Mouse (Mus musculus) CH12.LX (cell line): Measurements from ENCODE around the gene Rps19bp1. TPM values are rescaled to one million over a fixed set of nuclear protein-coding genes. Genes with fewer than 3 reads are reported as not detected.
A peak's percentile ranks its signal among the peaks of the same experiment; 100 is the strongest.

Source experiments
- DNase-seq: peaks from one replicate; pipeline ENCODE4 v3.0.0-alpha.2; 2013; ENCODE audit errors: extremely low read depth
- H3K27ac ChIP-seq: 2 replicates; pipeline ENCODE4 v1.5.1; 2012; ENCODE audit warnings: low read depth, mild to moderate bottlenecking, control low read depth, moderate library complexity; ENCODE audit not compliant: insufficient read depth
- H3K27me3 ChIP-seq: replicated peaks from 2 replicates; pipeline ENCODE3; 2012; ENCODE audit warnings: inconsistent platforms
- H3K36me3 ChIP-seq, 2 experiments: replicated peaks in 1 of 2; 2 replicates each; pipeline versions ENCODE3 to v1.6.1; 2012; ENCODE audit warnings: inconsistent platforms in 1 of 2, low read length in 1 of 2, mild to moderate bottlenecking in 1 of 2, mixed read lengths in 1 of 2, moderate library complexity in 1 of 2; ENCODE audit not compliant: control insufficient read depth in 1 of 2, insufficient read depth in 1 of 2
- H3K4me1 ChIP-seq, 2 experiments: 2 replicates each; pipeline ENCODE4 v1.6.1; 2012; ENCODE audit warnings: inconsistent platforms in 1 of 2, moderate library complexity in 1 of 2; ENCODE audit not compliant: insufficient read depth in 2 of 2, control insufficient read depth in 1 of 2
- H3K4me2 ChIP-seq: 2 replicates; pipeline ENCODE4 v1.6.1; 2012; ENCODE audit warnings: low read depth, mild to moderate bottlenecking, control low read depth; ENCODE audit not compliant: poor library complexity, insufficient read depth, severe bottlenecking
- H3K4me3 ChIP-seq, 3 experiments: fragments of 150-350 bp in 1 of 3; sonication (generic) in 1 of 3; replicated peaks in 1 of 3; 2 replicates each; pipeline versions ENCODE3 to v1.5.1; 2011 to 2012; ENCODE audit warnings: low read depth in 2 of 3, low read length in 2 of 3, mild to moderate bottlenecking in 2 of 3, moderate library complexity in 2 of 3, control low read depth in 1 of 3, improper control_type of control experiment in 1 of 3, inconsistent platforms in 1 of 3, mixed read lengths in 1 of 3; ENCODE audit not compliant: poor library complexity in 1 of 3
- H3K79me2 ChIP-seq: replicated peaks from 2 replicates; pipeline ENCODE4 v1.6.1; 2012; ENCODE audit warnings: mild to moderate bottlenecking, moderate library complexity; ENCODE audit not compliant: control insufficient read depth, poor library complexity, insufficient read depth, severe bottlenecking; ENCODE audit errors: extremely low read depth
- H3K9ac ChIP-seq: 2 replicates; pipeline ENCODE4 v1.6.1; 2012; ENCODE audit warnings: low read depth, mild to moderate bottlenecking, control low read depth, moderate library complexity; ENCODE audit not compliant: insufficient read depth
- H3K9me3 ChIP-seq: replicated peaks from 2 replicates; pipeline ENCODE3; 2012; ENCODE audit warnings: low read length, inconsistent platforms, mixed read lengths
- BHLHE40 ChIP-seq: IDR thresholded peaks from 2 replicates; pipeline ENCODE4 v1.6.1; 2011; ENCODE audit warnings: mild to moderate bottlenecking, low read depth, low read length, improper control_type of control experiment
- CHD2 ChIP-seq: IDR thresholded peaks from 2 replicates; pipeline ENCODE4 v1.6.1; 2011; ENCODE audit warnings: low read length, improper control_type of control experiment
- CTCF ChIP-seq, 2 experiments: IDR thresholded peaks in 1 of 2; conservative IDR thresholded peaks in 1 of 2; 2 replicates each; pipeline ENCODE4 v1.5.1; 2011 to 2012; ENCODE audit warnings: low read depth in 2 of 2, low read length in 2 of 2, improper control_type of control experiment in 1 of 2, inconsistent platforms in 1 of 2, mild to moderate bottlenecking in 1 of 2, moderate library complexity in 1 of 2
- ELF1 ChIP-seq: IDR thresholded peaks from 2 replicates; pipeline ENCODE4 v1.6.1; 2014; ENCODE audit warnings: low read depth, mild to moderate bottlenecking, inconsistent platforms, low read length, improper control_type of control experiment
- ETS1 ChIP-seq: conservative IDR thresholded peaks from 2 replicates; pipeline ENCODE4 v1.6.1; 2012; ENCODE audit warnings: low read depth, mild to moderate bottlenecking, inconsistent platforms, low read length, improper control_type of control experiment, moderate library complexity
- HCFC1 ChIP-seq: IDR thresholded peaks from 2 replicates; pipeline ENCODE4 v1.6.1; 2012; ENCODE audit warnings: low read depth, mild to moderate bottlenecking, inconsistent platforms, low read length, improper control_type of control experiment
- IRF4 ChIP-seq: IDR thresholded peaks from 2 replicates; pipeline ENCODE4 v1.6.1; 2014; ENCODE audit warnings: low read depth, mild to moderate bottlenecking, inconsistent platforms, low read length, improper control_type of control experiment
- JUN ChIP-seq: IDR thresholded peaks from 2 replicates; pipeline ENCODE4 v1.6.1; 2011; ENCODE audit warnings: low read depth, mild to moderate bottlenecking, low read length, improper control_type of control experiment, moderate library complexity; ENCODE audit not compliant: insufficient read depth
- KAT2A ChIP-seq: IDR thresholded peaks from 2 replicates; pipeline ENCODE4 v1.6.1; 2012; ENCODE audit warnings: low read length, improper control_type of control experiment, inconsistent platforms; ENCODE audit not compliant: insufficient replicate concordance
- MAX ChIP-seq: IDR thresholded peaks from 2 replicates; pipeline ENCODE4 v1.6.1; 2011; ENCODE audit warnings: low read length, improper control_type of control experiment
- MYC ChIP-seq: IDR thresholded peaks from 2 replicates; pipeline ENCODE4 v1.6.1; 2011; ENCODE audit warnings: low read depth, mild to moderate bottlenecking, improper control_type of control experiment, low read length
- NELFE ChIP-seq: IDR thresholded peaks from 2 replicates; pipeline ENCODE4 v1.6.1; 2011; ENCODE audit warnings: low read depth, low read length, improper control_type of control experiment
- NRF1 ChIP-seq: IDR thresholded peaks from 2 replicates; pipeline ENCODE4 v1.6.1; 2014; ENCODE audit warnings: low read depth, mild to moderate bottlenecking, inconsistent platforms, low read length, improper control_type of control experiment, moderate library complexity
- PAX5 ChIP-seq: IDR thresholded peaks from 2 replicates; pipeline ENCODE4 v1.6.1; 2012; ENCODE audit warnings: low read length, inconsistent platforms, mixed read lengths
- POLR2A ChIP-seq: IDR thresholded peaks from 2 replicates; pipeline ENCODE4 v1.6.1; 2011; ENCODE audit warnings: low read depth, mild to moderate bottlenecking, improper control_type of control experiment, low read length
- RAD21 ChIP-seq: IDR thresholded peaks from 2 replicates; pipeline ENCODE4 v1.6.1; 2011; ENCODE audit warnings: low read depth, mild to moderate bottlenecking, low read length, improper control_type of control experiment, moderate library complexity
- SIN3A ChIP-seq: IDR thresholded peaks from 2 replicates; pipeline ENCODE4 v1.6.1; 2012; ENCODE audit warnings: low read length, improper control_type of control experiment, inconsistent platforms
- SMC3 ChIP-seq: IDR thresholded peaks from 2 replicates; pipeline ENCODE4 v1.6.1; 2011; ENCODE audit warnings: low read depth, low read length, improper control_type of control experiment
- TBP ChIP-seq: conservative IDR thresholded peaks from 2 replicates; pipeline ENCODE4 v1.6.1; 2011; ENCODE audit warnings: low read depth, low read length, improper control_type of control experiment
- TCF12 ChIP-seq: IDR thresholded peaks from 2 replicates; pipeline ENCODE4 v1.6.1; 2014; ENCODE audit warnings: low read depth, mild to moderate bottlenecking, inconsistent platforms, low read length, improper control_type of control experiment
- USF2 ChIP-seq: conservative IDR thresholded peaks from 2 replicates; pipeline ENCODE4 v1.6.1; 2011; ENCODE audit warnings: low read depth, low read length, improper control_type of control experiment
- ZC3H11A ChIP-seq: IDR thresholded peaks from 2 replicates; pipeline ENCODE4 v1.6.1; 2012; ENCODE audit warnings: low read depth, mild to moderate bottlenecking, inconsistent platforms, low read length, improper control_type of control experiment
- ZKSCAN1 ChIP-seq: IDR thresholded peaks from 2 replicates; pipeline ENCODE4 v1.6.1; 2012; ENCODE audit warnings: low read depth, inconsistent platforms, low read length, improper control_type of control experiment, borderline replicate concordance
- ZMIZ1 ChIP-seq: IDR thresholded peaks from 2 replicates; pipeline ENCODE4 v1.6.1; 2012; ENCODE audit warnings: low read depth, mild to moderate bottlenecking, inconsistent platforms, low read length, improper control_type of control experiment
- dilution Hi-C: fragments of 300-500 bp; cut with MboI; formaldehyde crosslinking; loops from 2 replicates; pipeline ENCODE4 v1.14.3; 2020; ENCODE audit warnings: low sequenced_read_pairs; ENCODE audit not compliant: extremely low pct_unique_long_range_greater_than_20kb, extremely low pct_ligation_motif_present
- in situ Hi-C: fragments of 300-500 bp; cut with MboI; formaldehyde crosslinking; loops from 3 replicates; pipeline ENCODE4 v1.14.3; 2019; ENCODE audit warnings: low sequenced_read_pairs, low pct_ligation_motif_present, low pct_unique_long_range_greater_than_20kb, mixed read lengths
- polyA plus RNA-seq: library from polyadenylated mRNA; unstranded; fragments of >175 nt; gene quantifications from 2 replicates; pipeline ENCODE4 v1.2.1, GENCODE M21; 2012; ENCODE audit warnings: low read depth; ENCODE audit not compliant: insufficient read length
- total RNA-seq, 2 experiments: library from RNA; depleted of rRNA; stranded (reverse); fragments of 300-350 nt in 1 of 2; fragments of >200 nt in 1 of 2; gene quantifications; 2 replicates each; pipeline ENCODE4 v1.2.3; 2012 to 2014

Rps19bp1 gene
- total and polyA plus RNA-seq, 3 experiments = 47.1 to 91.2 (median 63.3) TPM

DNA sequence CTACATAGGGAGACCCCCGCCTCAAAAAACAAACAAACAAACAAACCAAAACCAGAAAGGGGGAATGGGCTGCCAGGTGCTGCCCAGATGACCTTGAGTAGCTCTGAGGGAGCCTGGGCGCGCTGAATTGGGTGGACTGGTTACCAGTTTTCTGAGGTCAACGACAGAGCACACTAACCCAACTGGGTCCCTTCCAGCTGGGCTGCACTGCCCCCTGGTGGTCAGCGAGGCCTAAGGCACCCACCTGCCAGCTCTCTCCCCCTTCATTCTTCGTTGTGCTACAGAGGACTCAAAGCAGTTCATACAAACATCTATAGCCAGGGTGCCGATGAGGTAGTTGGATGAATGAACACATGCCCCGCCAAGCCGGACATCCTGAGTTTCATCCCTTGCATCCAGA is 38.9 kb downstream of the Rps19bp1 start:
- dilution Hi-C loops (no loop called here), in situ Hi-C loops (loop anchor here (10.0 kb wide), 1 partner anchor 130 kb away; the partner anchor contains the start of genes Rpl3 and Syngr1)
- Histone ChIP-seq H3K4me3 (no peak overlapping the region), H3K27ac (no peak overlapping the region), H3K27me3 (no peaks in the 10 kb centered on the region), H3K4me2 (0 out of 2 replicates have a peak overlapping the region, but pooled peaks have one; percentile 8), H3K4me1 (peaks cover 4 to 20% of the 10 kb centered on the region in 2 experiments; a peak in 2 of 4 replicates), H3K9me3 (no peaks in the 10 kb centered on the region), H3K36me3 (no peaks in the 10 kb centered on the region), H3K9ac (0 out of 2 replicates have a peak overlapping the region, but pooled peaks have one; percentile 30), H3K79me2 (no peaks in the 10 kb centered on the region)
- TF ChIP-seq HCFC1 = no peak
- TF ChIP-seq ZKSCAN1 = no peak
- TF ChIP-seq POLR2A = no peak
- no peak for TF ChIP-seq USF2
- no peak for TF ChIP-seq MYC
- peak; percentile 94 for TF ChIP-seq SMC3
- TF ChIP-seq ZMIZ1 = no peak
- TF ChIP-seq IRF4 = no peak
- no peak for TF ChIP-seq BHLHE40
- peak; percentile 92 for TF ChIP-seq RAD21
- peak; percentile 24; the same call in 1 of the 2 replicates for TF ChIP-seq NELFE
- no peak; the same call in 1 of the 2 replicates for TF ChIP-seq MAX
- TF ChIP-seq CTCF (conservative IDR thresholded peaks at IDR 0.05 in 1 of 2, IDR thresholded peaks at IDR 0.05 in 1 of 2; ENCODE audit: low read depth in 2 of 2, low read length in 2 of 2) = peak; percentile 85 to 96
- TF ChIP-seq TCF12 = no peak
- no peak for TF ChIP-seq ETS1
- no peak for TF ChIP-seq NRF1
- TF ChIP-seq SIN3A = no peak
- peak; percentile 60 for TF ChIP-seq ZC3H11A
- DNase-seq = peak; percentile 79

DNA sequence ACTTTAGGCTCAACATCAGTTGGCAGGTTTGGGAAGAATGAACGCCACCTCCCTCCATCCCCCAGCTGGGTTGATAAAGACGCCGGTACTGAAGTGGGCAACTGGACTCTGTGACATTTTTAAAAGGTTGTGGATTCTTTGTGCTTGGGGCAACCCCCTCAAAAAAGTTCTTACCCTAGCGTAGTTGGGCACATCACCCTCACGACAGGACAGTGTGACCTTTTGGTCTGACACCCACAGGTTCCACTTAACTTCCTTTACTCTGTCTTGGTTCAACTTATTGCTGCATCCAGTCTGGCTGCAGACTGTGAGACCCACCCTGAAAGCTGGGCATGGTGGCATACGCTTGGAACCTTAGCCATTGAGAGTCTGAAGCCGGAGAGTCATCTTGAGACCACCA is 40.4 kb downstream of the Rps19bp1 start:
- DNase-seq = no peak
- Histone ChIP-seq H3K4me2 (no peak overlapping the region), H3K9me3 (no peaks in the 10 kb centered on the region), H3K36me3 (no peaks in the 10 kb centered on the region)
- in situ Hi-C loops = loop anchor here (10.0 kb wide), 1 partner anchor 129 kb away; the partner anchor contains the start of genes Rpl3 and Syngr1
- TF ChIP-seq USF2 (no peak), TBP (no peak), BHLHE40 (no peak), ELF1 (no peak), POLR2A (no peak), SIN3A (no peak), JUN (no peak), ZKSCAN1 (no peak), CHD2 (no peak), KAT2A (no peak), PAX5 (no peak), TCF12 (no peak), CTCF (conservative IDR thresholded peaks at IDR 0.05 in 1 of 2, IDR thresholded peaks at IDR 0.05 in 1 of 2; ENCODE audit: low read depth in 2 of 2, low read length in 2 of 2) (no peak), NRF1 (no peak)
- TF ChIP-seq, all 38 proteins: peak for 0
- no peaks in the 10 kb centered on the region for H3K27me3 ChIP-seq
- H3K27ac ChIP-seq = no peak overlapping the region
- H3K4me1 ChIP-seq = peaks cover 6 to 27% of the 10 kb centered on the region in 2 experiments
- dilution Hi-C loops = no loop called here
- H3K4me3 ChIP-seq = no peak overlapping the region
- no peak overlapping the region for H3K9ac ChIP-seq
- no peaks in the 10 kb centered on the region for H3K79me2 ChIP-seq
